Mouse (Mus musculus) small intestine, adult 2 months (tissue): ENCODE measurements at regions not wholly inside any gene's neighbourhood (a gene's known extent, or its start where the extent isn't known, plus 50 kb on each side); places are given as distances from the start of the nearest gene placed in this dataset.

Experiments
- H3K27ac ChIP-seq: fragments of 200-500 bp; 2 replicates; pipeline ENCODE4 v1.5.1; 2012; ENCODE audit warnings: low read depth, low read length, control low read depth, inconsistent platforms; ENCODE audit not compliant: insufficient read depth
- H3K27me3 ChIP-seq: fragments of 200-500 bp; 2 replicates; pipeline ENCODE4 v1.6.1; 2012; ENCODE audit warnings: mild to moderate bottlenecking, moderate library complexity, low read length, inconsistent platforms; ENCODE audit not compliant: control insufficient read depth, insufficient read depth
- H3K36me3 ChIP-seq: fragments of 200-500 bp; 2 replicates; pipeline ENCODE4 v1.6.1; 2012; ENCODE audit warnings: mild to moderate bottlenecking, low read length, control low read depth, inconsistent platforms; ENCODE audit not compliant: control insufficient read depth, insufficient read depth
- H3K4me1 ChIP-seq: fragments of 200-500 bp; 2 replicates; pipeline ENCODE4 v1.6.1; 2012; ENCODE audit warnings: low read length, inconsistent platforms, mixed read lengths; ENCODE audit not compliant: control insufficient read depth, insufficient read depth, insufficient read length
- H3K4me3 ChIP-seq: fragments of 200-500 bp; 2 replicates; pipeline ENCODE4 v1.5.1; 2012; ENCODE audit warnings: low read depth, mild to moderate bottlenecking, control low read depth, inconsistent platforms, low read length, moderate library complexity
- CTCF ChIP-seq: fragments of 200-500 bp; IDR thresholded peaks from 2 replicates; pipeline ENCODE4 v1.5.1; 2012; ENCODE audit warnings: low read depth, mild to moderate bottlenecking, control low read depth, inconsistent platforms, low read length, moderate library complexity, mixed read lengths; ENCODE audit not compliant: insufficient replicate concordance, insufficient read length; ENCODE audit errors: extremely low read depth
- POLR2A ChIP-seq: fragments of 200-500 bp; IDR thresholded peaks from 2 replicates; pipeline ENCODE4 v1.6.1; 2012; ENCODE audit warnings: low read depth, mild to moderate bottlenecking, control low read depth, inconsistent platforms, low read length, moderate library complexity
- WGBS: fragments of 180-500 bp; shearing (Covaris S2); methylation state at CpG from one replicate; pipeline ENCODE4 v1.1.7; 2018; 5-methylcytosine and 5-hydroxymethylcytosine counted together

GRCm38 (mm10) chr5:119402651-119403050, 267.8 kb upstream of the Tbx3 start:
- Histone ChIP-seq H3K4me3 (no peak overlapping the region), H3K4me1 (no peaks in the 10 kb centered on the region), H3K27me3 (no peaks in the 10 kb centered on the region), H3K27ac (no peak overlapping the region), H3K36me3 (no peaks in the 10 kb centered on the region)
- WGBS = 63% methylated on average over 17 of the region's 17 CpGs
- TF ChIP-seq CTCF (no peak), POLR2A (no peak)

- Histone ChIP-seq H3K36me3 (no peaks in the 10 kb centered on the region), H3K27me3 (no peaks in the 10 kb centered on the region), H3K27ac (no peak overlapping the region), H3K4me1 (no peaks in the 10 kb centered on the region), H3K4me3 (no peak overlapping the region)
- no peak for TF ChIP-seq CTCF
- no peak for TF ChIP-seq POLR2A
- WGBS = 64% methylated on average over 11 of the region's 11 CpGs
These were observed 259.5 kb upstream of the Tbx3 start for GRCm38 (mm10) chr5:119410966-119411365.

DNA sequence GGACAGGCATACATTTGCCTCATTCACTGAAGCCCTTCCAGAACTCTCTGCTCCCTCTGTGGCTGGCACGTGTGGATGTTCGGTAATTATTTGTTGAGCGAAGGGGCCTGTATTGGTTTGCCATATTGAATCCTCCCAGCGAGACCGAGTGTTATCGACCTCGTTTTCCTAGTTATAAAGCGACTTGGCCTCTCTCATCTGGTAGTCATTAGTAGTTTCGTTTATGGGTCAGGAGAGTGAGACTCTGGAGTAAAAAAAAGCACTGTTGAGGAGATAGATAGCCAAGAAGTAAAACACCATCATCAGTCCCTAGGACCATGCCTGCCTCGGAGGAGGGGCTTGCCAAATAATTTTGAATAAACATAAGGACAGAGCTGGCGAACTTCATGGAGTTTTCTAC, 254.6 kb upstream of the Tbx3 start:
- H3K4me1 ChIP-seq = no peaks in the 10 kb centered on the region
- 84% methylated on average over 11 of the region's 11 CpGs for WGBS
- no peaks in the 10 kb centered on the region for H3K36me3 ChIP-seq
- no peak overlapping the region for H3K4me3 ChIP-seq
- no peak overlapping the region for H3K27ac ChIP-seq
- H3K27me3 ChIP-seq = no peaks in the 10 kb centered on the region
- no peak for TF ChIP-seq POLR2A
- TF ChIP-seq CTCF = no peak

- H3K4me1 ChIP-seq = no peaks in the 10 kb centered on the region
- no peak for TF ChIP-seq POLR2A
- TF ChIP-seq CTCF = no peak
- no peak overlapping the region for H3K27ac ChIP-seq
- no peaks in the 10 kb centered on the region for H3K27me3 ChIP-seq
- 56% methylated on average over 5 of the region's 5 CpGs for WGBS
- H3K4me3 ChIP-seq = no peak overlapping the region
- H3K36me3 ChIP-seq = no peaks in the 10 kb centered on the region
These were observed 252.0 kb upstream of the Tbx3 start for GRCm38 (mm10) chr5:119418486-119418885.

DNA sequence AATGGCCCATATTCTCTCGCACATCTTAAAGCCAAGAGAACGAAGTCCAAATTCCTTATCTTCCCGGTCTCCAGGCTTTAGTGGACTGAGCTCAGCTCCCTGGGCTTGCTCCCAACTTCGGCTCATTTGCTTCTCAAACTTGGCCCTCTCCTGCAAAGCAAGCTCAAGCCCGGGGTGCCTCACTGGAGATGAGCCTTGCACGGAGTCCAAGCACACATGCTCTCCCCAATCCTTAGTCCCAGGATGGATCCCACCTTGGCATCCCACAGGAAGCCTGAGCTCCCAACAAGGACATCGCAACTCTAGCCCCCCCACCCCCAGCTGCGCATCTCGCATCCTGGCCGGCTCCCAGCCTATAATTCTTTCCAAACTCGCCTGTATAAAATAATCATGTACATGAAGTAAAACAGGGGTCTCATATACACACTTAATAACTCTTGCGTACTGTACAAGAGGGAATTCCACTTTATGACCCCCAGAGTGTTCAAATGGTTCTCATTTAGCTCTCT, 242.9 kb upstream of the Tbx3 start:
- Histone ChIP-seq H3K27ac (no peak overlapping the region), H3K36me3 (no peaks in the 10 kb centered on the region), H3K4me1 (0 out of 2 replicates have a peak, but pooled peaks cover 2% of the 10 kb centered on the region), H3K27me3 (no peaks in the 10 kb centered on the region), H3K4me3 (no peak overlapping the region)
- TF ChIP-seq POLR2A = no peak
- TF ChIP-seq CTCF = no peak
- WGBS = 46% methylated on average over 12 of the region's 12 CpGs

GRCm38 (mm10) chr5:119431271-119431756, 239.2 kb upstream of the Tbx3 start:
- H3K4me1 ChIP-seq = 0 out of 2 replicates have a peak, but pooled peaks cover 2% of the 10 kb centered on the region
- WGBS = 83% methylated on average over 9 of the region's 9 CpGs
- H3K27ac ChIP-seq = no peak overlapping the region
- no peaks in the 10 kb centered on the region for H3K36me3 ChIP-seq
- no peak for TF ChIP-seq POLR2A
- no peak for TF ChIP-seq CTCF
- H3K27me3 ChIP-seq = no peaks in the 10 kb centered on the region
- no peak overlapping the region for H3K4me3 ChIP-seq

GRCm38 (mm10) chr5:119434572-119434971, 235.9 kb upstream of the Tbx3 start:
- Histone ChIP-seq H3K36me3 (no peaks in the 10 kb centered on the region), H3K4me1 (no peaks in the 10 kb centered on the region), H3K4me3 (no peak overlapping the region), H3K27ac (no peak overlapping the region), H3K27me3 (no peaks in the 10 kb centered on the region)
- TF ChIP-seq POLR2A (no peak), CTCF (no peak)
- WGBS = 68% methylated on average over 7 of the region's 7 CpGs
